Mouse (Mus musculus): ENCODE results near the gene Tpbpa.
"Not testable (repeated sequence)": the region's sequence is repeated elsewhere in the genome, so short reads cannot be mapped to it uniquely, and the experiment has no call there.

Gene Tpbpa

DNA sequence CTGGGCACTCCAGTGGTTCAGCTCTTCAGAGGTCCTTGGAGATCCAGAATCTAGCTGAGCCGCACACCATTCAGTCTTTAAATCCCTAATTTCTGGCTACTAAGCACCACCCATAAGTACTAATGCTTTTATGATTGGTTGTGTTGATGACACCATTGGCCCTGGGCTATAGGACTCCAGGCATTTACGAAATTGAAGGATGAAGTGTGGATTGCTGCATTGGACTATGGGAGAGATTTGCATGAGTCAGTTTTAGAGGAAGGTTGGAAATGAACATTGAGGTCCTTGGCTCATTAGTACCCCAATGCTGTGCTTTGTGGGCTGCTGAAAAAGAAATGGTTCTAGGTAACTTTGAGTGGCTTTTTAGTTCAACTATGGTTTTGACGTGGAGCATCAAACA, at the start of gene Tpbpa:
Gene Tpbpa (minus strand): TSS at position 101 of the 400 bp plus-strand sequence.
- DNase-seq (ENCODE audit: low read depth) = not testable (repeated sequence)

DNA sequence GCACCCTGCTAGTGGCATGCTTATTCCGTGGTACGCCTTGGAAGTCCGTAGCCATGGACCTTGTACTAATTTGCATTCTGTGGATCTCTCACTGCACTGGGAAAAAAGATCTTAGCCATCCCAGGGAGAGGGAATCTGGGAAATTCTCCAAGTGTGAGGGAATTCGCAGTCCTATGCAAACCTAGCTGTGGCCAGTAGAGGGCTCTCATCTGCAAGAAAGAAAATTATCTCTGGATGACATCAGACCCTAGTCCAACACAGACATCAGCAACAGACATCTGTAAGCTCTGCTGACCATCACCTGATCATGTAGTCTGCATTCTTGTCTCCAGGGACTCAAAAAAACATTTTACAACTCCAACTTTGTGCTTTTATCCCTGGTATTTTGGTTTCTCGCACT, 45.1 kb upstream of the Tpbpa start:
- not testable (repeated sequence) for DNase-seq (ENCODE audit: low read depth)

DNA sequence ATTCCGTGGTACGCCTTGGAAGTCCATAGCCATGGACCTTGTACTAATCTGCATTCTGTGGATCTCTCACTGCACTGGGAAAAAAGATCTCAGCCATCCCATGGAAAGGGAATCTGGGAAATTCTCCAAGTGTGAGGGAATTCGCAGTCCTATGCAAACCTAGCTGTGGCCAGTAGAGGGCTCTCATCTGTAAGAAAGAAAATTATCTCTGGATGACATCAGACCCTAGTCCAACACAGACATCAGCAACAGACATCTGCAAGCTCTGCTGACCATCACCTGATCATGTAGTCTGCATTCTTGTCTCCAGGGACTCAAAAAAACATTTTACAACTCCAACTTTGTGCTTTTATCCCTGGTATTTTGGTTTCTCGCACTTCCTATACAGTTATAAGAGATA, 30.5 kb upstream of the Tpbpa start:
- DNase-seq (ENCODE audit: low read depth) = not testable (repeated sequence)

DNA sequence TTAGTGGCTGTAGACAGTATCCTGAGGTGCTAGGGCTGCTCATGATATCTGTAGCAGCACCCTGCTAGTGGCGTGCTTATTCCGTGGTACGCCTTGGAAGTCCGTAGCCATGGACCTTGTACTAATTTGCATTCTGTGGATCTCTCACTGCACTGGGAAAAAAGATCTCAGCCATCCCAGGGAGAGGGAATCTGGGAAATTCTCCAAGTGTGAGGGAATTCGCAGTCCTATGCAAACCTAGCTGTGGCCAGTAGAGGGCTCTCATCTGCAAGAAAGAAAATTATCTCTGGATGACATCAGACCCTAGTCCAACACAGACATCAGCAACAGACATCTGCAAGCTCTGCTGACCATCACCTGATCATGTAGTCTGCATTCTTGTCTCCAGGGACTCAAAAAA, 22.2 kb upstream of the Tpbpa start:
- DNase-seq (ENCODE audit: low read depth) = not testable (repeated sequence)

DNA sequence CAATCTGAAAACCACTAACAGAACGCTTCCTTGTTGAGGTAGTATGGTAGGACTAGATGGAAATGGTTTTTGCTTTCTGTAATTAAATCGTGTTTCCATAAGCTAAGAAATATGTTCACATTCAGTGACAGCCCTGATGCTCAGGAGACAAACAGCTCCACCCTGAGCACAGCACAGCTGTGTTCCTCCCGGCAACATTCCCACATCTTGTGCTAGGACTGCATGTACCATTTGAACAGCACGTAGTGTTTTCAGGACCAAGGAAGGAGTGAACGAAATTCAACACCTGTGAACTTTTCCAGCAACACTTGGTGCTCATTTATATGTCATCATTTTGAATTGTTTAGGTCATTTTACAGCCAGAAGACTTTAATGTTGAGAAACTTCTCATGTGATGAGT, 19.9 kb upstream of the Tpbpa start:
- DNase-seq (ENCODE audit: low read depth) = no peak

DNA sequence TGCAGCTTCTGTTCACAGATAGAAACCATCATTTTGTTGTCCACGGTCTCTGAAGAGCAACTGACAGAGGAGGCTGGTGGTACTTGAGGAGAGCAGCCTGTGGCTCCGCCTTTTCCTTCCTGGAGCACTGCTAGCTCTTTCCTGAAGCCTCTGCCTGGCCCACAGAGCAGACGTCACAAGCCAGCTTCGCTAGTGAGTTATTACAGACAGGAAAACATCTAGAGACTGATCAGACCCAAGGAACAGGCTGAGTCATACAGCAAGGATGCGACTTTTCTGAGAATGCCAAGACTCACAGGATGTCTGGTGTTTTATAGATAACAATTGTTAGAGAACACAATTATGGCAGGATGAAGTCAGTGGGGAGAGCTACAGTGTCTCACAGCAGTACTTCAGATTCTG, 5.3 kb downstream of the Tpbpa start, which contains the start of the genes Gm49391 and Ctla2a:
Gene Gm49391 (minus strand): TSS at position 72 of the 402 bp plus-strand sequence.
Gene Ctla2a (minus strand): TSS at position 126 of the 402 bp plus-strand sequence.
- DNase-seq (ENCODE audit: low read depth) = peak; percentile 69

DNA sequence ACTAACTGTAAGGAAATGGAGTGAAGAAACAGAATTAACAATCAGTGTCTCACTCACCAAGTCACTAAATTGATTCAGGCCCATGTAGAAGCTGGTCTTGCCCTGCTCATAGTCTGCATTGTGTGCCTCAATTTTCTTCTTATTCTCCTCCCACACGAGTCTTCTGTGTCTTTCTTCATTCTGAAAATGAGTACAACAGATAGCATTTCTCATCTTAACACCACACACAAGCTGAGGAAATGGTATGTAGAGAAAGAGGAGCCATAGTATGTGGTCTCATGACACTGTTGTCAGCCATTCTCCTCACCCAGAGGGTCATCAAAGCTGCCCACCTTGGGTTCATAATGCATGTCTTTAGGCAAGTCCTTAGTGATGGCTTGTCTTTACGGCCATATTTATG, 6.3 kb downstream of the Tpbpa start, which contains the start of gene Gm49393:
Gene Gm49393 (minus strand): TSS at position 101 of the 400 bp plus-strand sequence.
- DNase-seq (ENCODE audit: low read depth) = not testable (repeated sequence)

DNA sequence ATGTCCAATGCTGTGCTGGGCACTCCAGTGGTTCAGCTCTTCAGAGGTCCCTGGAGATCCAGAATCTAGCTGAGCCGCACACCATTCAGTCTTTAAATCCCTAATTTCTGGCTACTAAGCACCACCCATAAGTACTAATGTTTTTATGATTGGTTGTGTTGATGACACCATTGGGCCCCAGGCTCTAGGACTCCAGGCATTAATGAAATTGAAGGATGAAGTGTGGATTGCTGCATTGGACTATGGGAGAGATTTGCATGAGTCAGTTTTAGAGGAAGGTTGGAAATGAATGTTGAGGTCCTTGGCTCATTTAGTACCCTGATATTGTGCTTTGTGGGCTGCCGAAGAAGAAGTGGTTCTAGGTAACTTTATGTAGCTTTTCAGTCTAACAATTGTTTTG, 37.0 kb downstream of the Tpbpa start, which contains the start of gene Tpbpb:
Gene Tpbpb (minus strand): TSS at position 101 of the 400 bp plus-strand sequence.
- DNase-seq (ENCODE audit: low read depth) = not testable (repeated sequence)

DNA sequence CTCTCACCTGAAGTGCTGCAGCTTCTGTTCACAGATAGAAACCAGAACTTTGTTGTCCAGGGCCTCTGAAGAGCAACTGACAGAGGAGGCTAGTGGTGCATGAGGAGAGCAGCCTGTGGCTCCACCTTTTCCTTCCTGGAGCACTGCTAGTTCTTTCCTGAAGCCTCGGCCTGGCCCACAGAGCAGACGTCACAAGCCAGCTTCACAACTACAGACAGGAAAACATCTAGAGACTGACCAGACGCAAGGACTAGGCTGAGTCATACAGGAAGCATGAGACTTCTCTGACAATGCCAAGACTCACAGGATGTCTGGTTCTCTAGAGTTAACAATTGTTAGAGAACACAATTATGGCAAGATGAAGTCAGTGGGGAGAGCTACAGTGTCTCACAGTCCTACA, 44.5 kb downstream of the Tpbpa start, which contains the start of gene Ctla2b:
Gene Ctla2b (minus strand): TSS at position 120 of the 400 bp plus-strand sequence.
- peak; percentile 60 for DNase-seq (ENCODE audit: low read depth)

DNA sequence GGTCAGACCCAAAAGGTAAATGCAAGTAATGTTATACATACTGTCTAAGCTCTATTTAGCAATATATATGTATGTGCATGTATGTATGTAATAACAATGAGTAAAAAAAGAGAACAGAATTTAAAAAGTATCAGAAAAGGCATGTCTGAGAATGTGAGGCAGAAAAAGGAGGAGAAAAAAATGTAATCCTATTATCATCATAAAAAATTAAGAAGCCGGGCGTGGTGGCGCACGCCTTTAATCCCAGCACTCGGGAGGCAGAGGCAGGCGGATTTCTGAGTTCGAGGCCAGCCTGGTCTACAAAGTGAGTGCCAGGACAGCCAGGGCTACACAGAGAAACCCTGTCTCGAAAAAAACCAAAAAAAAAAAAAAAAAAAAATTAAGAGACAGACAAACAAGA, 45.0 kb downstream of the Tpbpa start, which contains the start of gene Gm49392:
Gene Gm49392 (minus strand): TSS at position 101 of the 400 bp plus-strand sequence.
- DNase-seq (ENCODE audit: low read depth) = not testable (repeated sequence)

DNA sequence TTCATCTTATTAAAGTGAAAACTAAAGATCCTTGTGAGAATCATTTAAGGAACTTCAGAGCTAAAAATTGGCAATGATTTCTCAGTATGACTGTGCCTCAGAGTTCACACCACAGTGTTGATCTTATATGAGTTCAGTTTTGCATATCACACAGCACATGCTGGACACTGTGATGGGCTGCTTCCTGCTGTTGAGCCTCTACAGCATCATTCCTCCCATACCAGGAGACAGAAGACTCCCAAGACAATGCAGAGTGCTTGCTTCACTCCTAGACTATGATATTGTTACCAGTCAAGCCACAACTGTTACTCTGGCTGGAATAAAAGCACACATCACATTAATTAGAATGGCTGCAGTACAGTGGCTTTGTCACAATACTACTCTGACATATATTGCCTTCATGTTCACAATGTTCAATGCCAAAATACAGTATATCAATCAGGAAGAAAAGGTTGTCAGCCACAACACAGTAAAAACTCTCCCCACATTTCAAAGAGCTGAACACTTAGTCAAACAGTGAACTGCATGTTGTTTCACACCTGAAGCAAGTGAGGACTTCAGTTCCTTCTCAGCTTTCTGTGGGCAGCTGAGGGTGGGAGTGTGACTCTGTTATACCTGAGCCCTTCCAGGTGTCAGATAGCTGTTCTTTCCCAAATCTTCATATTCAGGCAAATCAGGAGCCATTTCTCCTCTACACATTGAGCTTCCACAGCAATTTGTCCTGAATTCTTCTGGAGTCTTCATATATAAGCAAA, 46.2 kb downstream of the Tpbpa start:
- DNase-seq (ENCODE audit: low read depth) = no peak

DNA sequence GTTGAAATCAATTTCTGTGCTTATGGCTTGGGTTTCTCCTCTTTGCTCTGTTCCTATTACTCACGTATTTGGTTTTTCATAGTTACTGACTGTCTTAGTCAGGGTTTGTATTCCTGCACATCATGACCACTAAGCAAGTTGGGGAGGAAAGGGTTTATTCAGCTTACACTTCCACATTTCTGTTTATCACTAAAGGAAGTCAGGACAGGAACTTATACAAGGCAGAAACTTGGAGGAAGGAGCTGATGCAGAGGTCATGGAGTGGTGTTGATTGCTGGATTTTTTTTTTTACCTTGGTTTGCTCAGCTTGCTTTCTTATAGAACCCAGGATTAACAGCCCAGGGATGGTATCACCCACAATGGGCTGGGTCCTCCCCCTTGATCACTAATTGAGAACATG, 49.5 kb downstream of the Tpbpa start:
- DNase-seq (ENCODE audit: low read depth) = no peak
